Mouse (Mus musculus) midbrain, embryonic 10.5 days (tissue): ENCODE data around the gene H2-DMa. TPM values are rescaled to one million over a fixed set of nuclear protein-coding genes. Genes with fewer than 3 reads are reported as not detected.

Experiments
- DNase-seq: peaks from one replicate; pipeline ENCODE4 v3.0.0-alpha.2; 2017; ENCODE audit warnings: low spot score
- H3K27ac ChIP-seq: fragments of 300-500 bp; sonication (generic); replicated peaks from 2 replicates; pipeline ENCODE4 v1.5.1; 2016; ENCODE audit warnings: mild to moderate bottlenecking
- H3K27me3 ChIP-seq: fragments of 300-500 bp; sonication (generic); 2 replicates; pipeline ENCODE4 v1.6.1; 2016; ENCODE audit warnings: low read depth, mild to moderate bottlenecking; ENCODE audit not compliant: poor library complexity, severe bottlenecking
- H3K36me3 ChIP-seq: fragments of 300-500 bp; sonication (generic); 2 replicates; pipeline ENCODE4 v1.6.1; 2016; ENCODE audit warnings: mild to moderate bottlenecking, moderate library complexity
- H3K4me1 ChIP-seq: fragments of 300-500 bp; sonication (generic); 2 replicates; pipeline ENCODE4 v1.6.1; 2016
- H3K4me3 ChIP-seq: fragments of 300-500 bp; sonication (generic); 2 replicates; pipeline ENCODE4 v1.5.1; 2016; ENCODE audit warnings: mild to moderate bottlenecking, moderate library complexity
- H3K9me3 ChIP-seq: fragments of 300-500 bp; sonication (generic); replicated peaks from 2 replicates; pipeline ENCODE4 v1.6.1; 2016; ENCODE audit warnings: mild to moderate bottlenecking
- WGBS: fragments of 180-500 bp; shearing (Covaris S2); methylation state at CpG from one replicate; pipeline ENCODE4 v1.1.7; 2016; 5-methylcytosine and 5-hydroxymethylcytosine counted together
- polyA plus RNA-seq: library from polyadenylated mRNA; unstranded; fragments of >200 nt; fragmentation: Nextera tagmentation; extraction: Ambion mirVana; gene quantifications from 2 replicates; pipeline ENCODE4 v1.2.1, GENCODE M21; 2016

Gene H2-DMa
- polyA plus RNA-seq, 1 experiment from 2014 or later: 6.4 TPM

GRCm38 (mm10) chr17:34093199-34093874 lies 26.0 kb upstream of the H2-DMa start:
- DNase-seq: peak; percentile 74
- Histone ChIP-seq H3K4me3 (peak overlapping the region; percentile 27), H3K36me3 (no peaks in the 10 kb centered on the region), H3K27ac (peak overlapping the region; percentile 59; the same call in 1 of the 2 replicates), H3K4me1 (peaks cover 16% of the 10 kb centered on the region), H3K27me3 (no peaks in the 10 kb centered on the region), H3K9me3 (no peaks in the 10 kb centered on the region; the same call in 1 of the 2 replicates)
- 34% methylated on average over 7 of the region's 7 CpGs for WGBS

DNA sequence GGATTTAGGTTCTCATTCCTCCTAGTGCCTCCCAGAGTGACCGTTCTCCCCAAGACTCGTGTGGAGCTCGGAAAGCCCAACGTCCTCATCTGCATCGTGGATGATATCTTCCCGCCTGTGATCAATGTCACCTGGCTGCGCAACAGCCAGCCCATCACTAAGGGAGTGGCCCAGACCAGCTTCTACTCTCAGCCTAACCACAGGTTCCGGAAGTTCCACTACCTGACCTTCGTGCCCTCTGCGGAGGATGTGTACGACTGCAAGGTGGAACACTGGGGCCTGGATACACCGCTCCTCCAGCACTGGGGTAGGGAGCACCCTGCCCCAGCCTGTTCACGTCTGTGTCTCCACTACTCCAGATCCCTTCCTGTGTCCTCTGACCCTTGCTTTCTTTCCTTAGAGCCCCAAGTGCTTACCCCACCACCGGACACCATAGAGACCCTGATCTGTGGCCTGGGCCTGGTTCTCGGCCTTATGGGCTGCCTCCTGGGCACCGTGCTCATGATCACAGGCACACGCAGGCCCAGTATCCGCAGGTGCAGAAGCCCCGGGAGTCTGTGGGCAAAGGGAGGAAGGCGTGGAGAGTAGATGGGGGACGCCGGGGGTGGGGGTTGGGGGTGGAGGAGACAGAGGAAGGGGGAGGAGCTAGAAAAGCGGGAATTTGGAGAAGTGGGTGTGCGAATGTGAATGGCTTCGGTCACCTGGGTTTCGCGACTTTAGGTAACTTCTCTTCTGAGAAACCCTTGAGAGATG lies 24.9 kb upstream of the H2-DMa start:
- H3K4me3 ChIP-seq: no peak overlapping the region
- no peak for DNase-seq
- H3K36me3 ChIP-seq: no peaks in the 10 kb centered on the region
- H3K27ac ChIP-seq: no peak overlapping the region
- WGBS: 84% methylated on average over 27 of the region's 27 CpGs
- H3K4me1 ChIP-seq: peaks cover 16% of the 10 kb centered on the region
- no peaks in the 10 kb centered on the region for H3K27me3 ChIP-seq
- no peaks in the 10 kb centered on the region; the same call in 1 of the 2 replicates for H3K9me3 ChIP-seq

DNA sequence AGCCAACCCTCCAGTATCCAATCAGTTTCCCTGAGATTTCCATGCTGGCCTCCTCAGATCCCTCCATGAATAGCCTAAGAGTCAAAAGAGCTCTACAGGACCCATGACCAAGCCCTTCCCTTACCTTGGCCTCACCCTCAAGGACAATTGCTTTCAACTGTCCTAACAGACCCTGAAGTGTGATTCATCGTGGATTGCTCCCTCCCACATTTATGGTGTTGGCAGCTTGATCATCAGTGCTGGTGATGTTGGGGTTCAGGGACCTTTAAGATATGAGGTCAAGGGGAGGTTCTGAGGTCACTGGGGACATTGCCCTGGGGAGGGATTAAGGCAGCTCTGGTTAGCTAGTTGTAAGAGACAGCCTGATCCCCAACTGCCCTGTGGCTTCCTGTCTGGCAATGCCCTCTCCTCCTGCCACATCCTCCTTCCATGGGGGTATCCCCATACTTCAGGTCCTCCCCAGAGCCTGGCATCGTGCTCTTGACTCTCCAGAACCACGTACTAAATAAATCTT lies 22.8 kb upstream of the H2-DMa start:
- H3K27me3 ChIP-seq: peaks cover 12% of the 10 kb centered on the region
- WGBS: 79% methylated on average over 3 of the region's 3 CpGs
- no peak overlapping the region for H3K4me3 ChIP-seq
- no peaks in the 10 kb centered on the region for H3K36me3 ChIP-seq
- no peak overlapping the region for H3K27ac ChIP-seq
- no peak for DNase-seq
- H3K9me3 ChIP-seq: no peaks in the 10 kb centered on the region; the same call in 1 of the 2 replicates
- H3K4me1 ChIP-seq: peaks cover 18% of the 10 kb centered on the region

- 78% methylated on average over 5 of the region's 5 CpGs for WGBS
These were observed 22.1 kb upstream of the H2-DMa start for GRCm38 (mm10) chr17:34097272-34097671.

GRCm38 (mm10) chr17:34098709-34099479 lies 20.4 kb upstream of the H2-DMa start:
- Histone ChIP-seq H3K4me1 (peaks cover 7% of the 10 kb centered on the region), H3K27me3 (peaks cover 12% of the 10 kb centered on the region), H3K36me3 (no peaks in the 10 kb centered on the region), H3K9me3 (no peaks in the 10 kb centered on the region; the same call in 1 of the 2 replicates), H3K4me3 (no peak overlapping the region), H3K27ac (no peak overlapping the region)
- no peak for DNase-seq
- 70% methylated on average over 10 of the region's 10 CpGs for WGBS

More at GRCm38 (mm10) chr17:34097272-34097671, 22.1 kb upstream of the H2-DMa start:
- Histone ChIP-seq H3K36me3 (no peaks in the 10 kb centered on the region), H3K27ac (no peak overlapping the region), H3K4me3 (no peak overlapping the region), H3K4me1 (peaks cover 19% of the 10 kb centered on the region), H3K9me3 (no peaks in the 10 kb centered on the region; the same call in 1 of the 2 replicates), H3K27me3 (peaks cover 12% of the 10 kb centered on the region)
- no peak for DNase-seq

DNA sequence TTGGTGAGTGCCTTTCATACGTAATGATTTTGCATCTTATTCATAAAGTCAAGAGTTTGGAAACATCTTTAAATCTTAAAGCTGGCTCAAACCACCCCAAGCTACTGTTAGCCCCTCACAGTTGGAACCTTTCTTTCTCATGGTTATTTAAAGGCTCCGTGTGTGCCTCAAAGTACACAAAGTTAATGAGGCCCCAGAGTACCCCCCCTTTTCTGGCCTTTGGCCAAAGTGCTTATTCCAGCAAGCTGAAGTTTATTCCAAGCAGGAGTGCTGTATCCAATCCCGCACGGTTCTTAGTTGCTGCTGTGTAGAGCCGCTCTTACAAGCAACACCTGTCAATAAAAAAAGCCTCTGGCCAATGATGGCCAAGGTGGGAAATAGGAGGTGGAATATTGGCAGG lies 19.8 kb upstream of the H2-DMa start:
- no peaks in the 10 kb centered on the region for H3K36me3 ChIP-seq
- 72% methylated on average over 5 of the region's 5 CpGs for WGBS
- H3K9me3 ChIP-seq: no peaks in the 10 kb centered on the region; the same call in 1 of the 2 replicates
- H3K27ac ChIP-seq: no peak overlapping the region
- H3K27me3 ChIP-seq: peaks cover 12% of the 10 kb centered on the region
- H3K4me3 ChIP-seq: no peak overlapping the region
- no peak for DNase-seq
- peaks cover 5% of the 10 kb centered on the region; the same call in 1 of the 2 replicates for H3K4me1 ChIP-seq

DNA sequence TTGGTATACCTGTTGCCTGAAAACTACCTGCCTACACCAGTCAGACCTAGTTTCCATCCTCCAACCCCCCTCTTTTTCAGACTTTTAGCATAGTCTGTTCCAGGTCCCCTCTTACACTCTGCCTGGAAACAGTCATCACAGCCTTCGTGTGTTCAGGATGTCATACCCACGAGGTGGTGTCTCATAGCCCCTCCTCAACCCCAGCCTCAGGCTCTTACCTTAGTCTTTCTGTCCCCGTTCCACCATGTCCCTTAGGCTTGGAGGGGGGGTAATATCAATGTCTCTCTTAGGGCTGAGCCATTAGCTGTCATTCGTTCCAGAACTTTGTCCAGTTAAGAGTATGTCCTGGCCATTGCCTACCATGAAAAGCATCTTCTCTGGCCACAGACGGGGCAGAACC lies 18.2 kb upstream of the H2-DMa start:
- 36% methylated on average over 5 of the region's 5 CpGs for WGBS
- H3K36me3 ChIP-seq: no peaks in the 10 kb centered on the region
- peaks cover 5% of the 10 kb centered on the region; the same call in 1 of the 2 replicates for H3K4me1 ChIP-seq
- H3K4me3 ChIP-seq: 0 out of 2 replicates have a peak overlapping the region, but pooled peaks have one; percentile 28
- DNase-seq: no peak
- no peaks in the 10 kb centered on the region for H3K9me3 ChIP-seq
- no peak overlapping the region for H3K27ac ChIP-seq
- peaks cover 12% of the 10 kb centered on the region for H3K27me3 ChIP-seq

DNA sequence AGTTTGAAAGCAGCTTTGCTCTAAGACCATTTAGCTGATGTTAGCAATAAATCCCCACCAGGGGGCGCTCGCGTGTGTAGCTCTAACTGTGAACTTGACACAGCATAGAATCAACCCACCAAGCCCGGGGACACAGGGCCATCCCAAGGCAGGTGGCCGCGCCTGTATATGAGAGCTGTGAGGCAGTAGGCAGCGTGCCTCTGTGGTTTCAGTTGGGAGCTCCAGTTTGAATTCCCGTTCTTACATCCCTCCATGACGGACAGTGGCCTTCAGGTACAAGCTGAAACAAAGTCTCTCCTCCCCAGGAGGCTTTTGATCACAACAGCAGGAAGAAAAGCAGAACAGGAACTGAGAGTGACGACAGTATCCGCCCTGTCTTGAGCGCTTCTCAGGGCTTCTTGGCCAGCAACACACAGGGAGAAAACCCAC lies 17.7 kb upstream of the H2-DMa start:
- Histone ChIP-seq H3K36me3 (no peaks in the 10 kb centered on the region), H3K27me3 (peaks cover 12% of the 10 kb centered on the region), H3K27ac (no peak overlapping the region), H3K4me1 (peaks cover 5% of the 10 kb centered on the region; the same call in 1 of the 2 replicates), H3K4me3 (peak overlapping the region; percentile 28; the same call in 1 of the 2 replicates), H3K9me3 (no peaks in the 10 kb centered on the region)
- WGBS: 10% methylated on average over 12 of the region's 12 CpGs
- peak; percentile 92 for DNase-seq

GRCm38 (mm10) chr17:34102831-34103230 lies 16.5 kb upstream of the H2-DMa start:
- no peak for DNase-seq
- Histone ChIP-seq H3K4me1 (peaks cover 5% of the 10 kb centered on the region; the same call in 1 of the 2 replicates), H3K4me3 (no peak overlapping the region), H3K36me3 (0 out of 2 replicates have a peak, but pooled peaks cover 7% of the 10 kb centered on the region), H3K27me3 (peaks cover 12% of the 10 kb centered on the region), H3K27ac (no peak overlapping the region), H3K9me3 (no peaks in the 10 kb centered on the region)
- WGBS: 81% methylated on average over 6 of the region's 6 CpGs

GRCm38 (mm10) chr17:34104804-34105203 lies 14.5 kb upstream of the H2-DMa start:
- Histone ChIP-seq H3K4me1 (peaks cover 7% of the 10 kb centered on the region; the same call in 1 of the 2 replicates), H3K4me3 (no peak overlapping the region), H3K36me3 (peaks cover 21% of the 10 kb centered on the region), H3K27ac (no peak overlapping the region), H3K9me3 (no peaks in the 10 kb centered on the region), H3K27me3 (peaks cover 12% of the 10 kb centered on the region)
- 87% methylated on average over 9 of the region's 9 CpGs for WGBS
- no peak for DNase-seq

GRCm38 (mm10) chr17:34106555-34106954 lies 12.8 kb upstream of the H2-DMa start:
- no peak overlapping the region for H3K27ac ChIP-seq
- peaks cover 38% of the 10 kb centered on the region for H3K36me3 ChIP-seq
- H3K4me1 ChIP-seq: peaks cover 6% of the 10 kb centered on the region; the same call in 1 of the 2 replicates
- DNase-seq: no peak
- H3K27me3 ChIP-seq: no peaks in the 10 kb centered on the region
- no peaks in the 10 kb centered on the region for H3K9me3 ChIP-seq
- 88% methylated on average over 7 of the region's 7 CpGs for WGBS
- no peak overlapping the region for H3K4me3 ChIP-seq
